Mouse (Mus musculus) kidney, embryonic 16.5 days (tissue): ENCODE measurements around the gene Psd4. TPM values are rescaled to one million over a fixed set of nuclear protein-coding genes. Genes with fewer than 3 reads are reported as not detected.

Experiments
- ATAC-seq: fragments of 200-750 bp; cut with Nextera tagmentation; 2 replicates; pipeline ENCODE4 v1.8.0; 2017; ENCODE audit warnings: moderate TSS enrichment; ENCODE audit not compliant: low FRiP score, low TSS enrichment
- H3K27ac ChIP-seq: fragments of 300-500 bp; sonication (generic); 2 replicates; pipeline ENCODE4 v1.5.1; 2014; ENCODE audit warnings: low read length
- H3K27me3 ChIP-seq: fragments of 300-500 bp; sonication (generic); 2 replicates; pipeline ENCODE4 v1.6.1; 2014; ENCODE audit warnings: low read length, control low read depth, mixed read lengths; ENCODE audit not compliant: insufficient read depth
- H3K36me3 ChIP-seq: fragments of 300-500 bp; sonication (generic); 2 replicates; pipeline ENCODE4 v1.6.1; 2014; ENCODE audit warnings: low read length, control low read depth, mixed read lengths; ENCODE audit not compliant: insufficient read depth
- H3K4me1 ChIP-seq: fragments of 300-500 bp; sonication (generic); 2 replicates; pipeline ENCODE4 v1.6.1; 2014; ENCODE audit warnings: low read length, control low read depth, mixed read lengths; ENCODE audit not compliant: insufficient read depth
- H3K4me2 ChIP-seq: fragments of 300-500 bp; sonication (generic); replicated peaks from 2 replicates; pipeline ENCODE4 v1.6.1; 2014; ENCODE audit warnings: low read depth, low read length
- H3K4me3 ChIP-seq: fragments of 300-500 bp; sonication (generic); 2 replicates; pipeline ENCODE4 v1.5.1; 2014; ENCODE audit warnings: mild to moderate bottlenecking, low read length
- H3K9ac ChIP-seq: fragments of 300-500 bp; sonication (generic); replicated peaks from 2 replicates; pipeline ENCODE4 v1.6.1; 2014; ENCODE audit warnings: low read length
- H3K9me3 ChIP-seq: fragments of 300-500 bp; sonication (generic); 2 replicates; pipeline ENCODE4 v1.6.1; 2016; ENCODE audit warnings: low read length, control low read depth
- WGBS: fragments of 180-500 bp; shearing (Covaris S2); extraction: QIAGEN DNeasy Blood & Tissue Kit; methylation state at CpG from one replicate; pipeline ENCODE4 v1.1.7; 2014; 5-methylcytosine and 5-hydroxymethylcytosine counted together
- polyA plus RNA-seq: library from polyadenylated mRNA; unstranded; fragments of >200 nt; fragmentation: Nextera tagmentation; extraction: Ambion mirVana; gene quantifications from 2 replicates; pipeline ENCODE4 v1.2.1, GENCODE M21; 2015

Gene Psd4
- polyA plus RNA-seq: 2.4 and 3.1 TPM in 2 replicates

- Histone ChIP-seq H3K36me3 (no peaks in the 10 kb centered on the region), H3K9me3 (no peaks in the 10 kb centered on the region), H3K9ac (peak within 1 kb of the TSS; percentile 49), H3K4me3 (peak within 1 kb of the TSS; percentile 40), H3K4me1 (peaks cover 11% of the 10 kb centered on the region; the same call in 1 of the 2 replicates), H3K27me3 (no peaks in the 10 kb centered on the region), H3K4me2 (peak within 1 kb of the TSS; percentile 66), H3K27ac (peak within 1 kb of the TSS; percentile 29; the same call in 1 of the 2 replicates)
- ATAC-seq: peak; percentile 98
- 4% methylated on average over 46 of the region's 47 CpGs for WGBS
These were observed at the start of gene Psd4 for GRCm38 (mm10) chr2:24367030-24367894. Psd4 (plus strand) TSS chr2:24367580.

DNA sequence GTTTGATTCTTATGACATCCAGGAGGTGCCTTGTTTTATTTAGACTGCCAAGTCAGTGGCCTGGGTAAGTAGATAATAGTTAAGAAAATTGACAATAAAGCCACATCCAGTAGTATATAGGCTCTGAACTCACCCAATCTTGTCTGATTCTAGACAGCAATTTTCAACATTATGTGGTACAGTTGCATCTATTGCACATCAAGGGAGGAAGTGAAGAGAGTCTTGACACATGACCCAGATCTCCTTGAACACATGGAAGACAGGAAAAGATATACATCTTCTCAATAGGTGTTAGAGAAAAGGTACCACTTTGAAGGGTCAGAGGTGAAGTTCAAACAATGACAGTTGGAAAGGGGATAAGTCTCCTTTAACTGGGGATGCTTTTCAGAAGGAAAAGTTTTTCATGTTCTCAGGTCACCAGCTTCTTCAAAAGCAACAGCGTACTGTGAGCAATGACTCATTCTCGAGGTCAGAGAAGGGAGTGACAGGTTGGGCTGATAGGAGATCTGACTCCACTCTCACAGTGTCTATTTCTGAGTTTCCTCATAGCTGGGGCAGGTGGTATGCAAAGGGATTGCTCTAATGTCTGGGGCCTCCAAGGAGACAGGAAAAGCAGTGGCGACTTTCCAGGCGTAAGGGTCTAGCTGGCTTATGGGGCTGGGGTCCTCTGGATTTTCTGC lies 49.3 kb upstream of the Psd4 start:
- WGBS: 80% methylated on average over 4 of the region's 4 CpGs
- Histone ChIP-seq H3K27me3 (no peaks in the 10 kb centered on the region), H3K4me1 (no peaks in the 10 kb centered on the region), H3K36me3 (no peaks in the 10 kb centered on the region), H3K4me3 (no peak overlapping the region), H3K27ac (no peak overlapping the region), H3K9ac (no peak overlapping the region), H3K4me2 (no peak overlapping the region), H3K9me3 (no peaks in the 10 kb centered on the region)
- no peak for ATAC-seq

DNA sequence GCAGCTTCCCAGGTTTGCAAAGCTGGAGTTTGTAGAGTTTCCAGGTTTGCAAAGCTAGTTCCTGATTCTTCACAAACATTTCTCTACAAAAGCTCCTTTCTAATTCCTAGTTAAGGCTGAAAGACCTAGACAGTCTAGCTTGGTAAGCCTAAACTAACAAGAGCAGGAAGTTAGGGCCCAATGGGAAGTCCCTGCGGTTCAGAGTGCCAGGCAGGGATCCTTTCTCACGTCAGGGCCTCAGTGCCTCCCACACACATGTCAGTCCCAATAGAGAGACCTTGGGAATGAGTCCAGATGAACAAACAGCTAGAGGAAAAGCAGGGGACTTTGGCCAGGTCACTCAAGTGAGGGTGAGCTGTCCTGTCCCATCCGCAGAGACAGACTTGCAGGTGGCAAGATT lies 32.0 kb upstream of the Psd4 start:
- no peak for ATAC-seq
- H3K4me2 ChIP-seq: no peak overlapping the region
- no peaks in the 10 kb centered on the region for H3K9me3 ChIP-seq
- no peaks in the 10 kb centered on the region; the same call in 1 of the 2 replicates for H3K4me1 ChIP-seq
- no peak overlapping the region for H3K4me3 ChIP-seq
- H3K27ac ChIP-seq: no peak overlapping the region
- H3K36me3 ChIP-seq: no peaks in the 10 kb centered on the region
- no peaks in the 10 kb centered on the region for H3K27me3 ChIP-seq
- no peak overlapping the region for H3K9ac ChIP-seq
- WGBS: 36% methylated on average over 3 of the region's 3 CpGs

DNA sequence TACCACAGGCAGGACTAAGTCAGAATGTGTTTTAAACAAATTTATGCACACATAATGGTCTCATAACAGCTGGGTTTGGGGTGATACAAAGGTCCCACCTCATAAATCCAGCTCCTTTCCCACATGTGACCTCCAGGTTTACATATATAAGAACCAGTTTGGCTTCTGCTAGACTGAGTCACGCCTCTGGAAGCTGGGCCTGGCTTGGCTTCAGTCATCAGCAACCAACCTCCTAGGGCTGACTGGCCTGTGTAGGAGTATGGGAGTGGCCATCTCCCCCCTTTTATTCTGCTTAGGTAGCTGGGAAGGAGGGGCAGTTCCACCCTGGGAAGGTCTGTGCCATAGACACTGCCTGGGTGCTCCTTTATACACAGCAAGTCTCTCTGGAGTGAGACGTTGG lies 30.8 kb upstream of the Psd4 start, which contains the start of gene Il1rn:
Gene Il1rn (plus strand): TSS at position 309 of the 400 bp plus-strand sequence.
- Histone ChIP-seq H3K4me1 (no peaks in the 10 kb centered on the region; the same call in 1 of the 2 replicates), H3K9me3 (no peaks in the 10 kb centered on the region), H3K27me3 (no peaks in the 10 kb centered on the region), H3K4me2 (no peak within 1 kb of the TSS), H3K9ac (no peak within 1 kb of the TSS), H3K4me3 (no peak within 1 kb of the TSS), H3K36me3 (no peaks in the 10 kb centered on the region), H3K27ac (no peak within 1 kb of the TSS)
- ATAC-seq: peak; percentile 61; the same call in 1 of the 2 replicates
- 59% methylated on average over 2 of the region's 2 CpGs for WGBS

DNA sequence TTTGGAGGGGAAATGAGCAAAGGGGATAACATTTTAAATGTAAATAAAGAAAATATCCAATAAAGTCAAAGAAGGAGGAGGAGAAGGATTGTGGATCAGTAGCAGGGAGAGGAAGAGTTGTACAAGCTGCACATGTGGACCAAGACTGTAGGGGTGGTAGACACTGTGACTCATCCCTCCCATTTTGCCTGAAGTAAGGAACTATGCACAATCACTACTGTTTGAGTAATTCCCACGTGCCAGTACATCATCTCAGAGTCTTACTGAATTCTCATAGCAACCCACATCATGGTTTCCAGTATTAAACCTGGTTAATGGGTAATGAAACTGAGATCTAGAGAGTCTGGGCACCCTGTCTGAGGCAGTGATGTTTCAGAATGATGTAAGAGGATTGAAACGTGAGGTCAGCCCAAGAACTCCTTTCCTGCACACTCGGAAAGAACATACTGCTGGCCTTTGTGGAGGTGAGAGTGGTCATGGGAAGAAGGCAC lies 25.9 kb upstream of the Psd4 start:
- Histone ChIP-seq H3K27ac (no peak overlapping the region), H3K9ac (no peak overlapping the region), H3K4me1 (peaks cover 3% of the 10 kb centered on the region; the same call in 1 of the 2 replicates), H3K4me3 (no peak overlapping the region), H3K4me2 (no peak overlapping the region), H3K9me3 (no peaks in the 10 kb centered on the region), H3K27me3 (no peaks in the 10 kb centered on the region), H3K36me3 (no peaks in the 10 kb centered on the region)
- WGBS: 71% methylated on average over 3 of the region's 3 CpGs
- ATAC-seq: no peak

- no peak overlapping the region for H3K4me2 ChIP-seq
- WGBS: 62% methylated on average over 4 of the region's 4 CpGs
- ATAC-seq: no peak
These were observed 22.8 kb upstream of the Psd4 start for GRCm38 (mm10) chr2:24344619-24345018.

GRCm38 (mm10) chr2:24345056-24345455 lies 22.3 kb upstream of the Psd4 start:
- H3K4me1 ChIP-seq: 0 out of 2 replicates have a peak, but pooled peaks cover 3% of the 10 kb centered on the region
- H3K4me3 ChIP-seq: no peak overlapping the region
- H3K36me3 ChIP-seq: no peaks in the 10 kb centered on the region
- H3K4me2 ChIP-seq: no peak overlapping the region
- no peaks in the 10 kb centered on the region for H3K27me3 ChIP-seq
- H3K9ac ChIP-seq: no peak overlapping the region
- ATAC-seq: no peak
- 72% methylated on average over 8 of the region's 8 CpGs for WGBS
- no peak overlapping the region for H3K27ac ChIP-seq
- H3K9me3 ChIP-seq: no peaks in the 10 kb centered on the region

More at GRCm38 (mm10) chr2:24344619-24345018, 22.8 kb upstream of the Psd4 start:
- no peaks in the 10 kb centered on the region for H3K27me3 ChIP-seq
- H3K27ac ChIP-seq: no peak overlapping the region
- no peak overlapping the region for H3K4me3 ChIP-seq
- no peak overlapping the region for H3K9ac ChIP-seq
- H3K4me1 ChIP-seq: 0 out of 2 replicates have a peak, but pooled peaks cover 3% of the 10 kb centered on the region
- H3K9me3 ChIP-seq: no peaks in the 10 kb centered on the region
- H3K36me3 ChIP-seq: no peaks in the 10 kb centered on the region

DNA sequence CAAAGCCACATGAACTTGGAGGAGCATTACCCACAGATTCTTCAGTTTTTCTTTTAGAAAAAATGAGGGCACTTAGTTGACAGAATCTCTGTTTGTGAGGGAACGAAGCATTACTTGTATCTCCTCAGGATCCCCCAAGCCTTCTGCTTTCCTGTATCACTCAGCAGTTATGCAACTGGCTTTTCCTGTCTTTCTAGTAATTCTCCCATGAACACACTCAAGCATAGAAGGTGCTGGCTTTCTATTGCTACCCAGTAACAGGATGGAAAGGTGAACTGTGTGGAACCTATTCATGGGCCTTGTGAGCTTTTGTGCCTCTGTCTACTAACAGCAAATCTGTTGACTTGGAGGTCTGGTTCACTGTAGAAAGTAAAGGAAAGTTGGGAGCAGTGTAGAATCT lies 19.5 kb upstream of the Psd4 start:
- 0 out of 2 replicates have a peak, but pooled peaks cover 1% of the 10 kb centered on the region for H3K4me1 ChIP-seq
- WGBS: 94% methylated on average over 1 of the region's 1 CpGs
- no peak overlapping the region for H3K9ac ChIP-seq
- H3K9me3 ChIP-seq: no peaks in the 10 kb centered on the region
- no peaks in the 10 kb centered on the region for H3K27me3 ChIP-seq
- no peak overlapping the region for H3K4me2 ChIP-seq
- H3K27ac ChIP-seq: no peak overlapping the region
- no peak overlapping the region for H3K4me3 ChIP-seq
- ATAC-seq: no peak
- no peaks in the 10 kb centered on the region for H3K36me3 ChIP-seq

DNA sequence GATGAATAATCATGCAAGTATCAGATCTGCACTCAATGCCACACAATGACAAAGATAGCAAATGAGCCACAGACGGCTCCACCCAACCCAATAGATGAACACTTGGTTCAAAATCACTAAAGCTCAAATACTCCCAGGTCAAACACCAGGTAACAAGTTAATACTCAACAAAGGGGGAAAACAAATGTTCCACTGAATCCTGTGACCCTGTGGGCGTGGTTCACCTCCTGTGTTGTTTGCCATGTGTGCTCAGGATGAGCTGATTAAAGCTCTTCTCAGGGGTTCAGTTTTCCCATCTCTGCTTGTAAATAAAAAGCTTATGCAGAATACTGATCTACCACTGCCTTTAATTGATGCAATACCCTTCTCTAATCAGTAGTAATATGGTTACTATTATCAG lies 16.2 kb upstream of the Psd4 start:
- H3K27ac ChIP-seq: no peak overlapping the region
- H3K9ac ChIP-seq: no peak overlapping the region
- ATAC-seq: no peak
- H3K4me2 ChIP-seq: no peak overlapping the region
- no peaks in the 10 kb centered on the region for H3K36me3 ChIP-seq
- no peak overlapping the region for H3K4me3 ChIP-seq
- H3K4me1 ChIP-seq: no peaks in the 10 kb centered on the region
- H3K27me3 ChIP-seq: no peaks in the 10 kb centered on the region
- H3K9me3 ChIP-seq: no peaks in the 10 kb centered on the region
- WGBS: 83% methylated on average over 2 of the region's 2 CpGs
